Mouse (Mus musculus) mesoderm, embryonic 11.5 days (tissue): ENCODE results near the gene Ptprg.

Source experiments
- DNase-seq: peaks from one replicate; pipeline ENCODE4 v3.0.0-alpha.2; 2012; ENCODE audit warnings: low read depth, low spot score

Ptprg gene

DNA sequence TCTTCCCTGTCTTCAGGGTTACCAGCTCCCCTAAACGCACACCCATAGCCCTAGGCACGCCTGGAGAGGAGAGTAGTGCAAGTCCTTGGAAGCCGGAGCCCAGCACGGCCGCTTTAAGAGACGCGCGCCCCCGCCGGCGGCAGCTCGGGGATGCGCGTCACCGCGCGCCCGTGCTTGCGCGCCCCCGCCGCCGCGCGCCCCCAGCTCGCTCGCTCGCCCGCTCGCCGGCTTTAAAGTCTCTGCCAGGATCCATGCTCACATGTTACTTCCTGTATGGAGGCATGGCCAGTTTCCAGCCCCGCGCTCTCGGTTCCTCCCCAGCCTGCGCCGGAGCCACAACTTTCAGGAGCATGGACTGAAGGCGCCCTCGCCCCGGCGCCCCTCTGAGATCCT, at the start of gene Ptprg:
TSS of gene Ptprg (plus strand) at position 260 of the 393 bp plus-strand sequence.
- peak; percentile 90 for DNase-seq

DNA sequence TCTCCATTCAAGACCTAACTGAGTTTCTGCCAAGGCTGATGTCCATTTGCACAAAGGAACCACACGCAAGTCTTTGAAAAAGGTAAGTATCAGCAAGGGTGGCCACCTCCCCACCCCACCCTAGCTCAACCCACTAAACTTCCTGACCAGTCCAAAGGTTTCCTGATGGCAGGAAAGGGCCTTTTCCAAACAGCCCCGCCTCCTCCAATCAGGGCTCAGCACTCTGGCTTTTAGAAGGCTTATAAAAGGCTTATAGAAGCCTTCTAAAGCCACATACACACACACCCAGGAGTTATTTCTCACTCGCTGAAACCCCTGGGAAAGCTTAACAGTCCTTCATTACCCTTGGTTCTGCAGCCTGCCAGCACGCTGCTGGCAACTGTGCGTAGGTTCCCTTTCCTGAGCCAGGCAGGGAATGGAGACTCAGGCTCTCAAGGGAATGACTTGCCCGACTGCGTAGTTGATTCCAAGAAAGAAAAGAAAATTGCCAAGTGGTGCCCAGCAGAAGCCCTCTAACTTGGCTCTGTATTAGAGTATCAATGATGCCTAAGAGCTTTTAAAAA, 49.4 kb upstream of the Ptprg start:
- DNase-seq = no peak

DNA sequence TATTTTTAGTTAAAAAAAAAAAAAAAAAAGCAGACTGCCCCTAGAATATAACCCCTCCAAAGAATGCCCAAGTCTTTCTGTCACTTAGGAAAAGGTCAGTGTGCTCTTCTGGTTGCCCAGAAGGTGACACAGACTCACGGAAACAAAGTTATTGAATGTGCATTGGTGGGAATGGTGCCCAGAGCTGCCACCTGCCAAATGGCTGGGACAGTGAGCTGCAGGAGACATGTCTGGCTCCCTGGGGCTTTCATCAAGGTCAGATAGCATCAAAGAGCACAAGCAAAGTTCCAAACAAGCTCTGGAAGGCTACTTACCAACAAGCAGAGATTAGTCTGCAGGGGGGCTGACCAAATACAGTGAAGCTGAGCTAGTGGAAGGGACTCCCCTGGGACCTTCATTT, 43.2 kb upstream of the Ptprg start:
- DNase-seq = no peak

DNA sequence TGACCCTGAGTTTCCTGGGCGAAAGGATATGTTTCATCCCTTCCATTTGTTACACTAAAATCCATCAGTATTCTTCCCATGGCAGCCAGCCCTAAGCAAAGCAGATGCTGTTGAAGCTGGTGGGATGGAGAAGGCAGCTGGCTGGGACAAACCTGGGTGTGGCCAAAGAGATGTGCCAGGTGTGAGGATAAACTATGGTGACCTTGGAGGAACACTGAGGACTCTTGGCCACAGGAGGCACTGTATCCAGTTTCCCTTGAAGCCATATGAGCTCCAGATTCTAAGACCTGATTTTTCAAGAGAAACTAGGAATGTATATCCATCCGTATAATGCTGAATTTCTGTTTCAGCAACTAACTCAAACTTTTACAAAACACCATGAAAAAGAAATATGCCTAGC, 34.2 kb upstream of the Ptprg start:
- DNase-seq = no peak

DNA sequence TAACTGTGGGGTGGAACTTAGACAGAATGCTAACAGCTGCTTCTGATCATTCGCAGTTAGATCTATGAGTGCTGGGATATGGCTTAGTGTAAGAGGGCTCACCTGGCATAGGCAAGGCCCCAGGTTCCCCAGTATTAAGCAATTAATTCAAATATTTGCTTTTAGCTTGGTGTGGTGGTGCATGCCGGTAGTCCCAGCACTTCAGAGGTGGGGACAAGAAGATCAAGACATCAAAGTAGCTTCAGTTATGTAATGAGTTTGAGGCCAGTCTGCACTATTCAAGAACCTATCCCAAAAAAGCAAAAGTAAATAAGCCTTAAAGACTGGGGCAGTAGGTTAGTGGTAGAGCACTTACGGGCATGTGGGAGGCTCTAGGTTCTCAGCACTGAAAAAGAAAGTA, 30.3 kb upstream of the Ptprg start:
- no peak for DNase-seq

DNA sequence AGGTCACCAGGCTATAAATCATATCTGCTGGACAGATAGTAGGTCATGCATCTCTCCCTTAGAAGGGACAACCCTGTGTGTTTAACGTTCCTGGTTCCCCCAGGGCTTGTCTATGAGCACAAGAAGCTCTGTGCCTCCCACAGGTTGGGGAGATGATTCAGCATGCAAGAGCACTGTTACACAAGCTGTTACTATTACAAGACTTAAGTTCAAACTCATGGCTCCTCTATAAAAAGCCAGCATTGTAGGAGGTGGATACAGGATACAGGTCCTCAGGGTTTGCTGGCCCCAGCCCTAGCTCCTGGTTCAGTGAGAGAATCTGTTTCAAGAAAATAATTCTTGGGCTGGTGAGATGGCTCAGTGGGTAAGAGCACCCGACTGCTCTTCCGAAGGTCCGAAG, 23.7 kb upstream of the Ptprg start:
- DNase-seq = no peak

DNA sequence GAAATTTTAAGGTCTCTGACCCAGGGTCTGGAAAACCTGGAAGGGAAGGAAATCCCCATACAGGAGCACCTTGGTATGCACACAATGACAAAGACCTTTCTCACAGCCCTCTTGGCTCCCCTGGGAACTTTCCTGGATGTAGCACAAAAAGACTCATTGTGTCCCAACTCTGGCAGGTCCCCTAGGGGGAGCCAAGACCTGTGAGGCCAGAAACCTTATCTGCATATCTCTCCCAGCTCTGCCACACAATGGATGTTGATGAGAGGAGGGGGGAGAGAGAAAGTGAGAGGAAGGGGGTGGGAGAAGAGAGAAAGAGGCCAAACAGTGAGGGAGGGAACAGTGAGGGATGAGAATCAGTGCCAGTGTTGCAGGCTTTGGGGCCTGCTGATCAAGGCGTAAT, 18.9 kb upstream of the Ptprg start:
- DNase-seq = peak; percentile 50

DNA sequence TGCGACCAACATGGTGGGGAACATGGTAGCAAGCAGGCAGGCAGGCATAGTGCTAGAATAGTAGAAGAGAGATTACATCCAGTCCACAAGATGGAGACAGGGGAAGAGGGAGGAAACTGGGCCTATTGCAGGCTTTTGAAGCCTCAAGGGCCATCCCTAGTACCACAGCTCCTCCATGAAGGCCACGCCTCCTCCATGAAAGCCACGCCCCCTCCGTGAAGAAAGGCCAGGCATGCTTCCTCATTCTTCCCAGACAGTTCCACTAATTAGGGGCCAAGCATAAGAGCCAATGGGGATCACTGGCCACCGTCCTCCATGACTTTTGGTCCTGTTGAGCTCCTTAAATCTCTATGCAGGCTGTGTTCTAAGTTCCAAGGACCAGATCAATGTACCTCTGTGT, 17.2 kb upstream of the Ptprg start:
- no peak for DNase-seq

DNA sequence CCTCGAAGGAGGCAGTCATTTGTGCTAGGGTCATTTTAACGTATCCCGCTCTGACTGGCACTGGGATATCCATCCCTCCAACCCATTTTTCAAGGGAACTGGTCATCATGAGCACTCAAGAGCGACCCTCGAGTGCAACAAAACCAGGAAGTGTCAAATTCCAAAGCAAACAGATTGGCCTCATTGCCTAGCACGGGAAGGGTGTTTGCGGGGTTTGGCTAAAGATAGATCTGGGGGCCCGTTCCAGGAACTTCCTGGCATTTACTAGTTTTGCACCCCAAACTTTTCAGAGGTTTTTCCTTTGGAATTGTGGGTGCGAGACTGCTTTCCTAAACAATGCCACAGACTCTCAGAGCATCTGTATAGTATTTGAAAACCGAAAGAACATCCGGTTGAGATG, 1.4 kb upstream of the Ptprg start:
- DNase-seq = peak; percentile 40

DNA sequence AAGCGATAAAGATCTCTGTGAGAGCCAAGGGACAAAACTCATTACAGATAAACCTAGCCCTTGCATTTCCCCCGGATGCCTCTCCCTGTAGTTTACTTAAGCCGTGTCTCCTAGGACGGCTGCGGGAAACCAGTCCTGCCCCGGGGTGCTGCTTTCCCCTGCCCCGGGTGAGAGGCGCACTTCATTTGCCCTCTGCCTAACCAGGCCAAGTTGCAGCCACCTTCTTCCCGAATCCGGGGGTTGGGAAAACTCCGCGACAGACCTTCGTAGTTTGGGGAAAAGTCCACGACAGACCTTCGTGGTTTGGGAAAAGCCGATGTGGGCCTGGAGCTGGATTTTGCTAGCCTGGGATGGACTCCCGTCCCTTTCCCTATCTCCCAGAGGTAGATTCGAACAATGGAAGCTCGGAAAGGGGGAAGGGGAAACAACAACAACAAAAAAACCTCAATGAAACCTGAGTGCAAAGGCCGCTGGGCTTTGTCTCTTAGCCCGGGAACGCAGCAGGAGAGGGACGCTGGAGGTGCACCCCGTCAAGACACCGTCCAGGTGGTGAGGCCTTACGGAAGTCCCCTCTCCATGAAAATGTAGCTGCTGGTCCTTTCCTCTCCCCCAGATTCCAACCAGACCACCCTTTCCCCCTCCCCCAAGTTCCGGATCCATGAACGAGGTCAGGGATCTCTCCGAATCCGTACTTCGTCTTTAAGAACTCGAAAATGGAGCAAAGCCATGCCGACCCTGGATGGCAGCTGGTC, 635 bp upstream of the Ptprg start:
- DNase-seq = no peak

DNA sequence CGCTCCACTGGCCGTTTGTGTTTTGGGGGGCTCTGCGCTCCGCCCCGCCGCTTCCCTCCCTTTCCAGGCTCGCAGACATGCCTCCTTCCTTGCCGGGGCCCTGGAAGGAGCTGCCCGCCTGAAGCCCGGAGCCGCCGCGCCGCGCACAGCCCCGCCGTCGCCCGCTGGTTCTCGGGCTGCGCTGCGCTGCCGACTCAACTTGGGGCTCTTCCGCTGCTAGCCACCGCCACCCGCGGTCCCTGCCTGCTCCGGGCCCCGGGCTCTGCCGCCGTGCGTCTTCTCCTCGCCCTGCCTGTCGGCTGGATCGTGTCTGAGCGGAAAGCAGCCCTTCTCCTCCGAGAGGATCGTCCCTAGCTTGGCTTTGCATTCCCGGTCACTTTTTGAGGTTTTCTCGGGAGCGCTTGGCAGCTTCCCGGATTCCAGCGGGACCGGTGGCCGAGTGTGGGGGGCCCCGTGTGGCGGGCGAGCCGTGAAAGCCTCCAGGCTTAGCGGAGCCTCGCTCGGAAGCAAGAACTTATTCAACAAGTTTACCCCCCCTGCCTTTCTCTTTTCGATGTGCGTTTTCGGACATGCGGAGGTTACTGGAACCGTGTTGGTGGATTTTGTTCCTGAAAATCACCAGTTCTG, 460 bp downstream of the Ptprg start:
- no peak for DNase-seq

DNA sequence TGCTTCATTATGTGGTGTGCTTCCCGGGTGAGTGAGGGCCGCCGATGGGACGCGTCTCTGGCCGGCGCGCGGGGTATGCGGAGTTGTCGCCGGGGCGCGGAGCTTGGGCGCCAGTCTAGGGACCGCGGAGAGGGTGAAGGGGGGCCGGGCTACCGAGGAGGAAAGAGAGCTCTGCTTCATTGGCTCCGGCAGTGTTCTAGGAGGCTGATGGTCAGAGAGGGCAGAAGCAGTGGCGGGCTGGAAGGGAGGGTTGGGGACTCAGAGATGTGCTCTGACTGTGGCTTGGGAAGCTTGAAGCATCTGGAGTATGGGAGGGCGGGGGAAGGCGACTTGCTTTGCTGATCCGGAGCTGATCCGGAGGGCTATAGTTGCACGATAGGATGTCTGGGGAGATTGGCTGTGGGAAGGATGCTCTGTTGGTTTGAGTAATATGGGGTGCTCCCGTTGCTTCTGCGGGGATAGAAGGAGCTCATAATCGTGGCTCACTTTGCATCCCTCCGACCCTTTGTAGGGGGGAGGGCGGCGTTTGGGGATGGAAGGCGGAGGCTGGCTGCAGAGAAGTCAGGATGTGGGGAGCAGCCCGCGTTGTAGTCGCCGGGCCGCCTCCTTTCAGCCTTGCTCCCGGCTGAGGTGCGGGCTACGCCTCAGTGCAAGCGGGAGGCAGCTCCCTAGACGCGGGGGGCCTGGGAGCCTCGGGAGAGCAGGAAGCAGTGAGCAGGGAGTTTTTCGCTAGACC, 1.1 kb downstream of the Ptprg start:
- DNase-seq = peak; percentile 66

DNA sequence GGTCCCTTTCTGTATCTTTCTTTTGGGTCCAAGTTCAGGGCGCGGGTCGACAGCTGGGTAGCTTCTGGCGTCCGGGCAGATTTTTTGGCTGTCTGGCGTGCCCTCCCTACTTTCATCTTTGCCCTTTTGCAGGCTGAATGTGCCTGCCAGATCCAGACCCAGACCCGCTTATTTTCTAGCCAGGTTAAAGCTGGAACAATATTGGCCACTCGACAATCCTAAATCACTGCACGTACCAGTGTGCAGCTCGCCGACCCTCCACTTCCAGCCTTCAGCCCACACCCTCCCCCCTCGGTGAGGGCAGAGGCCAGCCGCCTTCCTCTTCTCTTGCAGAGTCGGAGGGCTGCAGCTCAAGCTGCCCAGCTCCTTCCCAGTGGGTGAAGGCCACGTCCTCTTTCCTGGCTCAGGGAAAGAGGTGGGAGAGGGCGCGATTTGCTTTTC, 1.7 kb downstream of the Ptprg start:
- DNase-seq = peak; percentile 58

DNA sequence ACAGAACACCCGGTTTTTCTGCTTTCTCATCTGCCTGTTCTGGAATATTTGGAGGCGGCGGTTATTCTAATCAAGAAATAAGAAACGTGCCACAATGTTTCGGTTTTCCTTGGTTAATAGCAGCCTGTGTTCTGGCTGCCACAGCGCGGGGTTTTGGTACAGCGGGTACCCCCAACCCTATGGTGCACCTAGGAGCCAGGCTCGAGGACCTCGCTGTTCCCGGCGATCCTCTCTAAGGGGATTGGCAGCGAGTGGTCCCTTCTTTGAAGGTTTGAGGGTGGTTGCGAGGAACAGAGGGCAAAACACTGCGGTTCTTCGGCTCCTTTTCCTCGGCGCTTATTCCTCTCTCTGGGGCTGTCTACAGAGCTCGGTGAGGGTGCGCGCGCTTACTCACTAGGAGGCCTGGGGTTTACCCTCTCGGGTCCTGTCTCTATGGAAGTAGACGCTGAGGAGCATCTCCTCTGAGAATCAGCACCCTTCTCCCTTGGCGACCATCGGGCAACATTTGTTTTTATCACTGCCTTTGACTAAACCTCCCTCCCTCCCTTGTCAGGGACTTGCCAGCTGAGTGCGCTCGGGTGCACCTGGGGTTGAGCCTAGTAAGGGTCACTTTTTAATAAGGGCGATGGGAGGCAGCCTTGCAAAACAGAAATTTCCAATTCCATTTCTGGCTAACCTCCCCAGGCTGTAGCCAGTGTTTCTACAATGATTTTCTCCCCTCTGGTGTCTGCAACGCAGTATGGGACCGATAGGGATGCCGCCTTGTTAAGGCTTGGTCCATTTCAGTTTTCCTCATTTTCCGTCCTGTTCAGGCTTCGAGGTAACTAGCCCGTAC, 2.4 kb downstream of the Ptprg start:
- DNase-seq = no peak

DNA sequence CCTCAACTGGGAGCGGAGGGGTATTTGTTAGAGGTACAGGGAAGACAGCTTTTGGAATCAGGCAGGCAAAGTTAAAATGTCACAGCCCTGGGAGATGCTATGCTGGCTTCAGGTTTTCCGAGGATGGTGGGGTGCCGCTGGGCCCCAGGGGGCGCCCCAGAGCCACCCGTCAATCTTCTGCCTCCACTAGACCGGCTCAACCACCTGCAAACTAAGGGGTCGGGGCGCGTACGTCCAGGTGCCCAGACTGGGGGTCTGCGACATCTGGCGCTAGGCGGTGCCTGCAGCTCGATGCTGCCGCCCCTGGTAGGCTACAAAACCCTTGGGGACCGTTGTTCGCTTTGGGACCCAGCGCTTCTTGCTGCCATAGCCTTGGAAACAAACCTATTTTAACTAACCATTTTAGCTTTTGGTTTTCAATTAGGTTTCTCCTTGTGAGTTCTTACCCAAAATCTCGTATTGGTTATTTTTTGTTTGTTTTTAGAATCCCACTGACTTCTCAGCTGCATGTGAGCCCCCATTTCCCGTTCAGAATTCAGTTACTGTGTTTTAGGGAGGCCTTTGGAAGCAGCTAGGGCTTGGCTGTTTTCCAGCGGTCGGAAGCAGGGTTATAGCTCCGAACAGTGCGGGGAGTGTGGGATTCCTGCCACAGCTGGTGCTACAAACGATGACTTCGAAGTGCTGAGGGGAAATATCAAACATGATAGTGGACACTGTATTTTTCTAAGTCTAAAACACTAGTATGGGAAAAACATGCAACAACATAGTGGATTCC, 3.2 kb downstream of the Ptprg start:
- peak; percentile 70 for DNase-seq

DNA sequence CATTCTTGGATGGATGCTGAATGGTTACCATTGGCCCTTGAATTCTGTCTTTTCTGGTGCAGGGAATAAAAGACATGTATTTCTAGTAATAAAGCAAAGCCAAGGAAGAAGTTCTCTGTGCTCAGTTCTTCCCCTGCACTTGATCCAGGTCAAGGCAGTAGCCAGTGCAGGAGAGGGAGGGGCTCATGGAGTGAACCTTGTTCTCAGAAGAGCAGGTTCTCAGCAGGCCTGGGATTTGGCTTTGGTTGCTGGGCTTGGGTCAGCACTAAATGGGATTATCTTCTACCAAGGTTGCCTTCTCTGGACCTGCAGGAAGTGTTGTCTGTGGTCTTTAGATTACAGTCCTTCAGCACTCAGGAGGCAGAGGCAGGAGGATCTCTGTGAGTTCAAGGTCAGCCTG, 5.2 kb downstream of the Ptprg start:
- no peak for DNase-seq

DNA sequence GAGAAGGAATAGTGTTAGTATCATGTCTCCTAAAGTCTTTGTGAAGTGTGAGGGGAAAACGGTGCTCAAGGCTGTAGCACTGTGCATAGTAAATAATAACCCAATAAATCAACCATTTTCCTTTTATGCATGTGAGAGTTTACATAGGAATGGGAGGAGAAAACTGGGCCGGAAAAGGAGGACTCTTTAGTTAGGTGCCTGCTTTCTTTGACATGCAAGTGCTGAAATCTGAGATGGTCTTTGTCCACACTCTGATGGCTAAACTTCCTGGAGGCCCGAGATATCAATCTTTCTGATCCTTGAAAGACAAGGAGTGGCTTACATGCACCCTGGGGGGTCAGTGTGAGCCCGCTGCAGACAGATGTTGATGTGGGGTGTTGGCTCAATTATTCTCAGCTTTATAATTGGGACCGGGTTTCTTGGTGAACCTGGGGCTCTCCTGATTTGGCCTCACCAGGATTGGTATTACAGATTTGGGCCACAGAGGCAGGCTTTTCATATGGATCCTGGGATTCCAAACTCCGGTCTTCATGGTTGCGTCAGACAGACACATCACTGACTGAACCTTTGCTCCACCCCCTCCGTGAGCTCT, 7.4 kb downstream of the Ptprg start:
- no peak for DNase-seq

DNA sequence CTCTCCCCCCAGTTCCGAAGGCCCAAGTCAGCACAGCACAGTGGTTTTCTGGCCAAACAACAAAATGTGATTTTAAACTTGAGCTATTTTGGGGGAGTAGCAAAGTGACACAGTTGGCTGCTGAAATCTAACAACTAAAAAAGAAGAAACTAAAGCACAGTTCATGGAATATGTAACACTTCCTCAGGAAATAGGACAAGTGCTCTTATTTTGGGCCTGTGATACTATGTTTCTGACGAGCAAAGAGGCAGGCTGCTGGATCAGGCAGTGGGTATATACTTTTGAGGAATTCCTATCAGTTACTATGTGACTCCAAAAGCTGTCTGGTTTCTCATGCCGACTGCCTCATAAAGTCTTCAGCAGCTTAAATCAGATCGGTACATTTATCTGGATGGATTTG, 8.1 kb downstream of the Ptprg start:
- no peak for DNase-seq

DNA sequence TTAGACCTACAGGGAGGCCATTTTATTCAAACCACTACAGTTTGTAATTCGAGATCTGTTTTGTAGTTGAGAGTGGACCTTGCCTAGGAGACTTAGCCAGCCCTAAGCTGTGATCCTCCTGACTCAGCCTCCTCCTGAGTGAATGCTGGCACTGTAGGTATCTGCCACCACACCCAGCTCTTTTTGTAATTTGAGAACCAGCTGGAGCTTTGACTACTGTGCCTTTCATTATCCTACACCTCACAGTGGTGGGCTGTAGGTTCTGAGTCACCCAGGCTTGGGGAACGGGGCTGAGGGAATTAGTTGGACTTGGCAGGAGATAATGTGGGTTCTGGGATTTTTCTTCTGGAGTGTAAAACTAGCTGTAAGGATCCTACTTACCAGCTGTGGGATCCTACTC, 9.5 kb downstream of the Ptprg start:
- no peak for DNase-seq

DNA sequence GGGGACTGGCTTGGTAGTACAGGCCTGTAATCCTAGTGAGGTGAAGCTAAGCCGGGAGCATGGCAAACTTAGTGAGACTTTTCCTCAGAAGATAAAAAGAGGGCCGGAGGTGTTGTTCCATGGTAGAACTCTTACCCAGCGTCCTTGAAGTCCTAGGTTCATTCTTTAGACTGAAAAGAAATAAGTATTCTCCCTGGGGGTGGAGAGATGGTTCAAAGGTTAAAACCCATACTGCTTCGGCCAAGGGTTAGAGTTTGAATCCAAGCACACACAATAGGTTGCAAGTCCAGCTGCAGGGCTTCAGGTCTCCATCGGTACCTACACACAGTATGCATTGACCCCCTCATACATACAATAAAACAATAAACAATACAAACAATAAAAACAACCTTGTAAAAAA, 10.3 kb downstream of the Ptprg start:
- no peak for DNase-seq
